Mouse (Mus musculus) testis, adult 10 weeks (tissue): ENCODE results near the gene Gm20767. TPM values are rescaled to one million over a fixed set of nuclear protein-coding genes. Genes with fewer than 3 reads are reported as not detected.

Source experiments
- polyA plus RNA-seq: library from polyadenylated mRNA; stranded (reverse); fragments of 350-450 nt; fragmentation: Illumina TruSeq; extraction: RNeasy Lipid Tissue Mini Kit (QIAGEN cat#74804); gene quantifications from one replicate; pipeline ENCODE4 v1.2.3, GENCODE M21; 2014; ENCODE audit warnings: low read depth, low replicate concordance

Gm20767 gene
- not detected for polyA plus RNA-seq

DNA sequence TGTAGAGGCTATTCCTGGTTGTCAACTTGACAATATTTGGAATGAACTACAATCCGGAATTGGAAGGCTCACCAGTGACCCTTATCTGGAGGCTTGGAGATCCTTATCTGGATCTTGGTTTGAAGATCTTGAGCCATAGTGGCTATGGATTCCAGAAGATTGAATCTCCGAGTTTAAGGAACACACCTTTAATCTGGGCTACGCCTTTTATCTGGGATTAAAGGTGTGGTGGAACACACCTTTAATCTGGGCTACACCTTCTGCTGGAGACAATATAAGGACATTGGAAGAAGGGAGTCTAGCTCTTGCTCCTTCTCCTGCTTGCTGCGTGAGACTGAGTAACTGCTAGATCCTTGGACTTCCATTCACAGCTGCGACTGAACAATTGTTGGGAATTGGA, at the start of gene Gm20767:
Gene Gm20767, plus strand, starts transcription at position 301 of the 400 bp plus-strand sequence.

DNA sequence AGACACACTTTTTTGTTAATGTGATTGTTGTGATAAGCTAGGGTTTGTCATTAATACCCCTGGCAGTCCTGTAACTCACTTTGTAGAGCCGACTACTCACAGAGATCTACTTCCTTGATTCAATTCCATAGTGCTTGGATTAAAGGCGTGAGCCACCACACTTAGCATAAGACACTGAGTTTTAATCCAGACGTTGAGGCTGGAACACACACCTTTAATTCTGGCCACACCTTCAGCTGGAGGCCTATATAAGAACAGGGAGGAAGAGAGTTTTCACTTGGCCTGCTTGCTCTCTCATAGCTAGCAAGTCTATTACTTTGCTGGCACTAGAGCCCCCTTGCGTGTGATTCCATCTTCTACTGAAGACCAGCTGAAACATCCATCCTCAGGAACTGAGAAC, 32.1 kb downstream of the Gm20767 start, which contains the start of gene Gm21818:
Gene Gm21818, plus strand, starts transcription at position 301 of the 400 bp plus-strand sequence.

Other genes with a start within 250 kb of the Gm20767 start
- not detected for gene Tcstv1, start 245.5 kb upstream of the Gm20767 start, polyA plus RNA-seq
- not detected for gene Gm21761, start 211.0 kb upstream of the Gm20767 start, polyA plus RNA-seq
- gene B020031M17Rik, start 189.4 kb upstream of the Gm20767 start, polyA plus RNA-seq: not detected
- not detected for gene Gm36079, start 113.2 kb upstream of the Gm20767 start, polyA plus RNA-seq
- gene Gm21188, start 88.1 kb upstream of the Gm20767 start, polyA plus RNA-seq: 0.83 TPM
- gene Gm21818, start 32.2 kb downstream of the Gm20767 start, polyA plus RNA-seq: not detected
- not detected for gene Gm21762, start 75.7 kb downstream of the Gm20767 start, polyA plus RNA-seq
- gene Gm21731, start 98.9 kb downstream of the Gm20767 start, polyA plus RNA-seq: not detected
- gene AF067061, start 122.9 kb downstream of the Gm20767 start, polyA plus RNA-seq: not detected
- not detected for gene BC147527, start 160.1 kb downstream of the Gm20767 start, polyA plus RNA-seq
- not detected for gene Tcstv3, start 176.6 kb downstream of the Gm20767 start, polyA plus RNA-seq